Mouse (Mus musculus) NIH3T3 (cell line): Measurements from ENCODE around the gene Ddx47.

Source experiments
- DNase-seq: peaks from one replicate; pipeline ENCODE4 v3.0.0-alpha.2; 2012; ENCODE audit warnings: low read depth

Gene Ddx47

DNA sequence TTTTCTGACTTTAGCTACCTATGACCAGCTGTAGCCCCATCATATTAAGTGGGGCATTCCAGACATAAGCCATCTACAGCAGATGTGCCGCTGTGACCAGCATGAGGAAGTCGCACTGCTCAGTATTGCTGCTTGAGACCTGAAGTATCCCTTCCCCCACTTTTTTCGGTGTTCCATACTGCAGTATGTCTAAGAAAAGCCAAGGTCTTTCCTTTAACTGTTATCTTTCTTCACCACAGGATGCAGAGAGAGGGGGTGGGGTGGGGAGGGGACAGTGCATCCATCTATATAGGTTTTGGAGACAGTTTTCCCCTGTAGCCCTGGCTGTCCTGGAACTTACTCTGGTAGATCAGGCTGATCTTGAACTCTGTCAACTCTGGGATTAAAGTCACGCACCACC lies 5.0 kb upstream of the Ddx47 start:
- DNase-seq: no peak

GRCm38 (mm10) chr6:135011734-135012116 lies 313 bp downstream of the Ddx47 start:
- no peak for DNase-seq

GRCm38 (mm10) chr6:135017211-135017610 lies 5.8 kb downstream of the Ddx47 start:
- no peak for DNase-seq

DNA sequence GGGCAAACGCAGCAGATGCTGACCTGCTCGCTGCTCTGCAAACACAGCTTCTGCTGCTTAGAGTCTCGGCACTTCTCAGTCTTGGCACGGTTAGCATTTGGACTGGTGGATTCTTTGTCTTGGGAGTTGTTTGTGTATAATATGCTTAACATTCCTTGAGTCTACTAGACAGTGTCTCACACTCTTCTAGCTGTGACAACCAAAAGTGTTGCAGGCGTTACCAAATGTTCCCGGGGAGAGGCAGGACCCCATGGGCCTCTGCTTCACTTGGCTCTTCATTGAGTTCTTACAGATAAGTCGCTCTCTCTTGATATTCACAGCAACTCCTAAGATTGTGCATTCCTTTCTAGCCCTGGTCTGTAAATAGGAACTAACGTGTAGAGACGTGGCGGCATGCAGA lies 8.2 kb downstream of the Ddx47 start:
- no peak for DNase-seq

DNA sequence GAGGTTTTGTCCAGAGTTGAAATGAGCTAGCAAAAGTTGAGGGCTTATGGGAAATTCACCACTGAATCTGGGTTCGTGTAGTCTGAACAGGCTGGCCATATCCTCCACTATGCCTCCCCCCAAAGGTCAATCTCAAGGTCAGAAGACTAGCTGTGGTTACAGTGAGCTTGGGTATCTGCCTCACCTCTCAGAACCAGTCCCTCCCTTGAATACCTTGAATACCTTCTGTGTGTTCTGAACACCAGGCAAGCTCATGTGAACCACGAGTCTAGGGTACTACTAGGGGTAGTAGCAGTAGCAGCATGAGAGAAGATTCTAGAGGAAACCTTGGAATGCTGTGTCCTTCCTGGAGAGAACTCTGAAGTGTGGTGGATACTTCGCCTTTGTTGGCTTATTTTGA lies 10.2 kb downstream of the Ddx47 start:
- DNase-seq: no peak

- no peak for DNase-seq
Observed at GRCm38 (mm10) chr6:135023379-135023778, 12.0 kb downstream of the Ddx47 start.

DNA sequence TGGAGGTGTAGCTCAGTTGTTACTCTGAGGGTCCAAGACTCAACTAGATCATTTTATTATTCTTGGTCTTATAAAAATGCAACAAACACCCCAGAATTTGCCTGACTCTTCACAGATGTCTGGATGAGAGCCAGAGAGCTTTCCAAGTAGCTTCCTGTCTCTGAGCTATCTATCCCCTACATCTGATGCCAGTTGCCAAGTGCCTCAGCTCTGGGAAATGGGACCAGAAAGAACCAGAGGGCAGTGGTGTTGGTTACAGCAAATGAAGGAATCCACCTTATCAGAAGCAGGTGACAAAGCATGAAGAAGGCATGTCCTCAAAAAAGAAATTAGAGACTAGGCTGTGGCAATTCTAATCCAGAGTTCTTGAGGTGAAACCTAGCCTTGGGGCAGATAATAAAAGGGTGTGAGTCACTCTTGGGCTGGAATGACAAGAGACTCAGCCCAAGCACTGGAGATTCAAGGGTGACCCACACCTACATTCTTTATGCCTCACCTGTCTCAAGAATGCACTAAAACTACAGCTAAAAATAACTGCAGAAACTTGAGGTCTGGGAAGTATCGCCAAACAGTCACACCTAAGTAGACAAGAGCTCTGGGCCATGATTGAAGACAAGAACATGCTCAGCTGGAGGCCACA lies 13.5 kb downstream of the Ddx47 start:
- DNase-seq: peak; percentile 24

DNA sequence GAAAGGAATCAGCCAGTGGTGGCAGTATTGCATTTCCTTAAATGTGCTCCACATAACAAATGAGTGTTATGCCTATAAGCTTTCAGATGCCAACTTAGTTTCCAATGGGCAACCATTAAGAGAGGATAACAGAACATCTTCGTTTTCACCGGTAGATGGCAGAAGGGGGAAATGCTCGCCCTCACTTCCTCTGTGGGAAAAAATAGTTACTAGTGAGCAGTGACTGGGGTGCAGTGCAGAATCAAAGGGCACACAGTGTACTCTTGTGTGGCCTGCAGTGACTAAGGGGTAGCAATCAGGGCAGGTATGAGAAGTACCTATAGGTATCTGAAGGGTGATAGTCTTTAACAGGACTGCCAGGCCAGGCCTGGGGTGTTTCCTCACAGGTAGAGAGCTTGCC lies 14.8 kb downstream of the Ddx47 start:
- DNase-seq: peak; percentile 83

DNA sequence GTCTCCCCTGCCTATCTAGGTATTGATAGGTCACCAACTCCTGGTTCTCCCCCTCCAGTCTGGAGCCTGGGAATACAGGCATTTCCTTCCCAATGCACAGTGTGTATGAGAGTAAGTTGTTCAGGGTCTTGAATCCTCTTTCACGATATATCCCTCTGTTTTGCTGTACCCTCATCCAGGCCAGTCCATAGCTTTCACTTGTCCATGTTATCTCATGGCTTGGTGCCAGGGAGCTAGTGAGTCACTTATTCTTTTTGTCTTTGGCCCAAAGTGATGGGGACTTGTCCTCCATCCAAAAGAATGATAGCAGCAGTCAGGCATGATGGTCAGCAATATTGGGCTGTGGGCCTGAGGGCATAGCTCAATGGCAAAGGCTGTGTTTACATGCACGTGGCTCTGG lies 15.3 kb downstream of the Ddx47 start:
- peak; percentile 78 for DNase-seq

GRCm38 (mm10) chr6:135029246-135029645 lies 17.8 kb downstream of the Ddx47 start:
- DNase-seq: no peak

DNA sequence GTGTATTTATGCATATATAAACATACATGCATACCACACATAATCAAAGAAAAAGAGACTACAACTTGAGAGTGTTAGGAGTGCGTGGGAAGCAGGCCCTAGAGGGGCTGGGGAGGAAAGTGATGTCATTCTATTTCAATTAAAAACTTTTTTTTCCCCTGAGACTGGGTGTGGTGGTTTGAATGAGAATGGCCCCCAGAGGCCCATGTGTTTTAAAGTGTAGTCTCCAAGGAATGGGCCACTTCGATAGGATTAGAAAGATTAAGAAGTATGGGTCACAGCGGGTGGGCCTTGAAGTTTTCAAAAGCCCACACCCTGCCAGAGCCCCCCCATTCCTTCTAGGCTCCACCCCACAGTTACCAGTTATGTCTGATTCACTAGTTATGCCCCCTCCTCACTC lies 27.3 kb downstream of the Ddx47 start:
- DNase-seq: no peak

- DNase-seq: no peak
Observed at GRCm38 (mm10) chr6:135040275-135040871, 29.0 kb downstream of the Ddx47 start.

GRCm38 (mm10) chr6:135041930-135042329 lies 30.5 kb downstream of the Ddx47 start:
- no peak for DNase-seq

DNA sequence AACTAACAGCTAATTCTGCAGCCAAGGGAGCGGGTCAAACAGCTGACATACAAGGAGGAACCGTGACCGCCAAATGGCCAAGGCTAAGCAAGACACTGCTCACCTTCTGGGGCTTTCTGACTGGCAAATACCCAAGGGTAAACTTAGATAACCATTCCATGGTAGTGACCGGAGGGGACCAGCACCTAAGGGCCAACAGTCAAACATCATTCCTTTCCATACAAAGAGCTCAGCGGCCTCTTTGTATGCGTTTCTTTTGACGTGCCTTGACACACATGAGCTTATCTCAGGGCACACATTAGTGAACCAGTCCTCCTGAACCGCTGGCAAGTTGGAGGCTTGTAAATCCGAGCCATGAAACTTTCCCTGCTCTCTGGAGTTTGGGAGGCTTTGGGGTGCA lies 35.9 kb downstream of the Ddx47 start:
- DNase-seq: no peak

- no peak for DNase-seq
Observed at GRCm38 (mm10) chr6:135048509-135048908, 37.1 kb downstream of the Ddx47 start.

GRCm38 (mm10) chr6:135048956-135049355 lies 37.5 kb downstream of the Ddx47 start:
- DNase-seq: peak; percentile 25

- no peak for DNase-seq
Observed at GRCm38 (mm10) chr6:135053789-135054188, 42.4 kb downstream of the Ddx47 start.

DNA sequence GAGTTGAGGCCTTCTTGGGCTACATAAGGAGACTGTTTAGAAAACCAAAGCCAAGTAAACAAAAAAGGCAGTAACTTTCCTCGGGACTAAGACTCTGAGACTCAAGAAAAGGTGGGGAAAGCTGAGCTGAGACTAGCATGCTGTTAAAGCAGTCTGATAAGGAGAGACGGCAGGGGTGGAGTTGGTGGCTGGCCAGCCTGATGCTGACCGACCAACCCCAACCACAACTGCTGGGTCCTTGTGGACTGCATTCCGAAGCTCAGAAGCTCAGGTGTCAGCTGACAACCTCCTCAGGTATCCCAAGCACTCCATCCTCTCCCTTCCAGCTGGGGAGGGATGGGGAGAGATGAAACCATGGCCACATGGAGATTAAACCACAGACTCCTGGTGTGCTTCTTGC lies 44.5 kb downstream of the Ddx47 start:
- DNase-seq: no peak

DNA sequence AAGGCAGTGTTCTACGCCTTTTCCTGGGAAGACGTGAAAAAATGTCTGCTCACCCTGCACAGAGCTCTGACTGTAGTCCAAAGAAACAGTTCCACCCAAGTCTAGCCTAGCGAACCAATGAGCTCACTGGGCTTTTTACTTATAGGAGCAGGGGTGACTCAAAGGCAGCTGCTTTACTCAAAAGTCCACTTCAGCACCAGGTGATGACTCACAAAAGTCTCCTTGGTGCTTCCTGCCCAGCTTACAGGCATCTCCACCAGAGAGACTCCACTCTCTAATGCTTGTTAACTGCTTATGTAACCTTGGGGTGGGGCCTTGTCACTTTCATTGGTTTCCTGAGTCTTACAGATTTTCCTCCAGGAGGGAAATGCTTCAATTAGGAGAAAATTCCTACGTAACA lies 49.3 kb downstream of the Ddx47 start:
- DNase-seq: peak; percentile 61

- no peak for DNase-seq
Observed at GRCm38 (mm10) chr6:135064621-135065020, 53.2 kb downstream of the Ddx47 start.

- DNase-seq: peak; percentile 85
Observed at GRCm38 (mm10) chr6:135065236-135065957, 54.0 kb downstream of the Ddx47 start, which contains the start of gene Gprc5a. Gene Gprc5a (plus strand): TSS chr6:135065651.

DNA sequence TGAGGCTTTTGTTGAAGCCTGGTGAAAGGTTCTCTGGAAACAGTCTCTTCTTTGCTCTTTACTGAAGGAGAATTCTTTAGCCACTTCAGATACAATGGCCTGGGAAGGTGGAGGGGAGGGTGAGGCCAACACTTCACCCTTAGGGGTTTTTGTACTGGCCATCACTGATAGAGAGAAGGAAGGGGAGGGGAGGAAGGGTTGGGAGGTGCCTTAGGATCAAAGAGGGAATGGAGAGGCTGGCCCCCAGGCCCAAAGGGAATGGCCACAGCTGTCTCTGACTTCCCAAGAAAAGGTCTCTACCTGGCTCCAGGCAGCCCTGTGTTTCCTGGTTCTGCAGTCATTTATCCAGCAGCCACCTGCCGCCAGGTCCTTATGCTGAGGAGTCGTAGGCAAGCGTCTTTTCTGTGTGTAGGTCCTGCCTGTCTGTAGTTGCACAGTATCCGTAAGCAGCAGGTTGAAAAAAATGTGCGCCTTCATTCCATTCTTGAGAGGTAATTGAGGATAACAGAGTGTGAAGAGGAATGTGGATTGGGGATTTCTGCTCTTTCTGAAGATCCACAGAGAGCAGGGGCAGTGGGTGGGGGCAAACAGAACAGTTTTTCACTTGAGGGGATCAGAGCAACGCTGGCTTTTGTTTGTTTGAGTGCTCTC lies 55.5 kb downstream of the Ddx47 start:
- no peak for DNase-seq

DNA sequence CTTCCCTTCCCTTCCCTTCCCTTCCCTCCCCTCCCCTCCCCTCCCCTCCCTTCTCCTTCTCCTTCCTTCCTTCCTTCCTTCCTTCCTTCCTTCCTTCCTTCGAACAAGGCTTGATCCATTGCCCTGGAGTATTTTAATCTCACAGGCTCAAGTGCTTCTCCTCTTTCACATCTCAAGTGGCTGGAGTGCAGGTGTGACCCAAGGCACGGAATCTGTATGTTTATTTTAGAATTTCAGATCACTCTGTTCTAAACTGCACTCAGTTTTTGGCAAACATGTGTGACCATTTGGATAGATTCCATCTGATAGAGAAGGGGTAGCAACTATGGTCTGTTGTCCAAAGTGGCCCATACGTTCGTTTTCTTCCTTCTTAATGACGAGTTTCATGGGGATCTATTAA lies 56.8 kb downstream of the Ddx47 start:
- no peak for DNase-seq
